Mouse (Mus musculus): ENCODE data around the gene Ick. TPM values are rescaled to one million over a fixed set of nuclear protein-coding genes. Genes with fewer than 3 reads are reported as not detected.
"Not testable (repeated sequence)": the region's sequence is repeated elsewhere in the genome, so short reads cannot be mapped to it uniquely, and the experiment has no call there.

The Ick gene
- polyA plus RNA-seq, 1 experiment from 2014 or later: 35.3 TPM

GRCm38 (mm10) chr9:78148149-78148548 lies 39.2 kb downstream of the Ick start:
- H3K27ac ChIP-seq (ENCODE audit: low read depth, low read length): no peak overlapping the region
- ATAC-seq (ENCODE audit: low FRiP score) (no peak), DNase-seq (ENCODE audit: low spot score, missing footprints) (no peak)
- H3K9me3 ChIP-seq (ENCODE audit: control insufficient read depth, low read length): no peaks in the 10 kb centered on the region
- WGBS: 93% methylated on average over 6 of the region's 6 CpGs
- H3K4me1 ChIP-seq (ENCODE audit: control insufficient read depth, insufficient read depth, low read length): no peaks in the 10 kb centered on the region
- H3K4me3 ChIP-seq (ENCODE audit: low read depth, low read length): no peak overlapping the region
- H3K36me3 ChIP-seq (ENCODE audit: control insufficient read depth, insufficient read depth, low read length): peaks cover 6% of the 10 kb centered on the region
- no peaks in the 10 kb centered on the region for H3K27me3 ChIP-seq (ENCODE audit: control insufficient read depth, insufficient read depth, low read length)
- H3K4me2 ChIP-seq: no peak overlapping the region
- H3K9ac ChIP-seq (ENCODE audit: low read length): no peak overlapping the region

DNA sequence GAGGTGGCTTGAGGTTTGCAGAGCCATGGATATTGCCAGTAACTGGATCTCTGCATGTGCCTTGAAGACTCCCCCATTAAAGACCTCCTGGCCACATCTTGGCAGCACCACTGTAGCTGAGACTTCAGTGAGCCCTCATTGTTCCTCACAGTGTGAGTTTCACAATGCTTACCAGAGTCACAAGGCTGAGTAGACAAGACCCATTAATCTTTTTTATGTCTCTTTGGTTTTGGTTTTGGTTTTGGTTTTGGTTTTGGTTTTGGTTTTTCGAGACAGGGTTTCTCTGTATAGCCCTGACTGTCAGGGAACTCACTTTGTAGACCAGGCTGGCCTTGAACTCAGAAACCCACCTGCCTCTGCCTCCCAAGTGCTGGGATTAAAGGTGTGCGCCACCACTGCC lies 40.8 kb downstream of the Ick start:
- not testable (repeated sequence) for DNase-seq (ENCODE audit: low spot score, missing footprints); H3K9me3 ChIP-seq (ENCODE audit: control insufficient read depth, low read length); H3K4me3 ChIP-seq (ENCODE audit: low read depth, low read length); ATAC-seq (ENCODE audit: low FRiP score); H3K4me2 ChIP-seq; H3K36me3 ChIP-seq (ENCODE audit: control insufficient read depth, insufficient read depth, low read length); H3K4me1 ChIP-seq (ENCODE audit: control insufficient read depth, insufficient read depth, low read length); H3K9ac ChIP-seq (ENCODE audit: low read length); H3K27ac ChIP-seq (ENCODE audit: low read depth, low read length); H3K27me3 ChIP-seq (ENCODE audit: control insufficient read depth, insufficient read depth, low read length)
- 94% methylated on average over 2 of the region's 2 CpGs for WGBS

- WGBS: 89% methylated on average over 11 of the region's 11 CpGs
- peaks cover 16% of the 10 kb centered on the region for H3K36me3 ChIP-seq (ENCODE audit: control insufficient read depth, insufficient read depth, low read length)
- ATAC-seq (ENCODE audit: low FRiP score): no peak
Measured at GRCm38 (mm10) chr9:78154211-78154977, 45.4 kb downstream of the Ick start.

DNA sequence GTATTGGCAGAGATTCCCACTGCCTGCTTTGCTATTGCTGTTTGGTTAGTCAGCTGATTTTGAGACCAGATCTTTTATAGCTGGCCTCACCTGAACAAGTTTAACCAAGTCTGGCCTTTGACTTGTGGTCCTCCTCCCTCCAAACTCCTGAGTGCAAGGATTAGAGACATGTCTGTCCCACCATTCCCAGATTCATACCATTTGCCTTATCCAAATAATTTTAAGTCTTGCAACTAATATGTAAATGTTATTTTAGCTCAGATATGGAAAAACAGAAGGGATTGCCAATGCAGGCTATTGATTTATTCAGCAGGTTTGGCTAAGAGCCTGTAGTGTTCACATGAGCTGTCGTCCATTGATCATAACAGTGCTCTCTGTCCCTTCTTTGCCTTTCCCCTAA lies 48.2 kb downstream of the Ick start:
- no peak for ATAC-seq (ENCODE audit: low FRiP score)
- no peak overlapping the region for H3K27ac ChIP-seq (ENCODE audit: low read depth, low read length)
- DNase-seq (ENCODE audit: low spot score, missing footprints): no peak
- H3K4me3 ChIP-seq (ENCODE audit: low read depth, low read length): no peak overlapping the region
- no peaks in the 10 kb centered on the region for H3K4me1 ChIP-seq (ENCODE audit: control insufficient read depth, insufficient read depth, low read length)
- no peaks in the 10 kb centered on the region for H3K9me3 ChIP-seq (ENCODE audit: control insufficient read depth, low read length)
- 77% methylated on average over 1 of the region's 1 CpGs for WGBS
- H3K4me2 ChIP-seq: no peak overlapping the region
- H3K27me3 ChIP-seq (ENCODE audit: control insufficient read depth, insufficient read depth, low read length): no peaks in the 10 kb centered on the region
- peaks cover 30% of the 10 kb centered on the region for H3K36me3 ChIP-seq (ENCODE audit: control insufficient read depth, insufficient read depth, low read length)
- H3K9ac ChIP-seq (ENCODE audit: low read length): no peak overlapping the region

More at GRCm38 (mm10) chr9:78154211-78154977, 45.4 kb downstream of the Ick start:
- Histone ChIP-seq H3K27me3 (ENCODE audit: control insufficient read depth, insufficient read depth, low read length) (no peaks in the 10 kb centered on the region), H3K9me3 (ENCODE audit: control insufficient read depth, low read length) (no peaks in the 10 kb centered on the region), H3K4me2 (no peak overlapping the region), H3K4me1 (ENCODE audit: control insufficient read depth, insufficient read depth, low read length) (no peaks in the 10 kb centered on the region), H3K4me3 (ENCODE audit: low read depth, low read length) (no peak overlapping the region), H3K27ac (ENCODE audit: low read depth, low read length) (no peak overlapping the region), H3K9ac (ENCODE audit: low read length) (no peak overlapping the region)
- DNase-seq (ENCODE audit: low spot score, missing footprints): no peak

- Histone ChIP-seq H3K27ac (ENCODE audit: low read depth, low read length) (no peak overlapping the region), H3K9ac (ENCODE audit: low read length) (no peak overlapping the region), H3K4me1 (ENCODE audit: control insufficient read depth, insufficient read depth, low read length) (no peaks in the 10 kb centered on the region), H3K27me3 (ENCODE audit: control insufficient read depth, insufficient read depth, low read length) (no peaks in the 10 kb centered on the region), H3K4me2 (no peak overlapping the region), H3K4me3 (ENCODE audit: low read depth, low read length) (no peak overlapping the region), H3K9me3 (ENCODE audit: control insufficient read depth, low read length) (no peaks in the 10 kb centered on the region), H3K36me3 (ENCODE audit: control insufficient read depth, insufficient read depth, low read length) (peaks cover 25% of the 10 kb centered on the region)
- ATAC-seq (ENCODE audit: low FRiP score) (no peak), DNase-seq (ENCODE audit: low spot score, missing footprints) (no peak)
- 86% methylated on average over 10 of the region's 10 CpGs for WGBS
Measured at GRCm38 (mm10) chr9:78163291-78163690, 54.3 kb downstream of the Ick start.

GRCm38 (mm10) chr9:78164741-78165140 lies 55.7 kb downstream of the Ick start:
- ATAC-seq (ENCODE audit: low FRiP score) (no peak), DNase-seq (ENCODE audit: low spot score, missing footprints) (no peak)
- Histone ChIP-seq H3K4me3 (ENCODE audit: low read depth, low read length) (no peak overlapping the region), H3K9me3 (ENCODE audit: control insufficient read depth, low read length) (no peaks in the 10 kb centered on the region), H3K4me1 (ENCODE audit: control insufficient read depth, insufficient read depth, low read length) (no peaks in the 10 kb centered on the region), H3K36me3 (ENCODE audit: control insufficient read depth, insufficient read depth, low read length) (peaks cover 22% of the 10 kb centered on the region), H3K9ac (ENCODE audit: low read length) (no peak overlapping the region), H3K27me3 (ENCODE audit: control insufficient read depth, insufficient read depth, low read length) (no peaks in the 10 kb centered on the region), H3K4me2 (no peak overlapping the region), H3K27ac (ENCODE audit: low read depth, low read length) (no peak overlapping the region)
- WGBS: 89% methylated on average over 3 of the region's 3 CpGs

DNA sequence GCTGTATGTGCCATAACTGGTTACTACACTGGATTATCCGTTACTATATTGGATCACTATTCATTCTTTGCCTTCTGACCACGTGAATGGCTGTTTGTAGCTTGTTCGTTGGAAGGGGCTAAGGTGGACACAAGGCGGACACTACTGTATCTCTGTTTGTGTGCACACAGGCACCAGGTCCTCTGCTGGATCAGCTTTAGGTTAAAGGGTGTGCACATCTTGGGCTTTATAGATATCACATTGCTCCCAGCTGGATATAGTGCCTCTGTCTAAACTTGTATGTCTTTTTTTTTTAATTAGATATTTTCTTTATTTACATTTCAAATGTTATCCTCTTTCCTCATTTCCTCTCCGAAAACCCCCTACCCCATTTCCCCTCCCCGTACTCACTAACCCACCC lies 56.5 kb downstream of the Ick start:
- DNase-seq (ENCODE audit: low spot score, missing footprints): no peak
- no peaks in the 10 kb centered on the region for H3K27me3 ChIP-seq (ENCODE audit: control insufficient read depth, insufficient read depth, low read length)
- no peaks in the 10 kb centered on the region for H3K4me1 ChIP-seq (ENCODE audit: control insufficient read depth, insufficient read depth, low read length)
- peaks cover 21% of the 10 kb centered on the region for H3K36me3 ChIP-seq (ENCODE audit: control insufficient read depth, insufficient read depth, low read length)
- WGBS: 96% methylated on average over 6 of the region's 6 CpGs
- ATAC-seq (ENCODE audit: low FRiP score): no peak
- H3K27ac ChIP-seq (ENCODE audit: low read depth, low read length): no peak overlapping the region
- no peak overlapping the region for H3K9ac ChIP-seq (ENCODE audit: low read length)
- no peak overlapping the region for H3K4me3 ChIP-seq (ENCODE audit: low read depth, low read length)
- no peak overlapping the region for H3K4me2 ChIP-seq
- H3K9me3 ChIP-seq (ENCODE audit: control insufficient read depth, low read length): no peaks in the 10 kb centered on the region

DNA sequence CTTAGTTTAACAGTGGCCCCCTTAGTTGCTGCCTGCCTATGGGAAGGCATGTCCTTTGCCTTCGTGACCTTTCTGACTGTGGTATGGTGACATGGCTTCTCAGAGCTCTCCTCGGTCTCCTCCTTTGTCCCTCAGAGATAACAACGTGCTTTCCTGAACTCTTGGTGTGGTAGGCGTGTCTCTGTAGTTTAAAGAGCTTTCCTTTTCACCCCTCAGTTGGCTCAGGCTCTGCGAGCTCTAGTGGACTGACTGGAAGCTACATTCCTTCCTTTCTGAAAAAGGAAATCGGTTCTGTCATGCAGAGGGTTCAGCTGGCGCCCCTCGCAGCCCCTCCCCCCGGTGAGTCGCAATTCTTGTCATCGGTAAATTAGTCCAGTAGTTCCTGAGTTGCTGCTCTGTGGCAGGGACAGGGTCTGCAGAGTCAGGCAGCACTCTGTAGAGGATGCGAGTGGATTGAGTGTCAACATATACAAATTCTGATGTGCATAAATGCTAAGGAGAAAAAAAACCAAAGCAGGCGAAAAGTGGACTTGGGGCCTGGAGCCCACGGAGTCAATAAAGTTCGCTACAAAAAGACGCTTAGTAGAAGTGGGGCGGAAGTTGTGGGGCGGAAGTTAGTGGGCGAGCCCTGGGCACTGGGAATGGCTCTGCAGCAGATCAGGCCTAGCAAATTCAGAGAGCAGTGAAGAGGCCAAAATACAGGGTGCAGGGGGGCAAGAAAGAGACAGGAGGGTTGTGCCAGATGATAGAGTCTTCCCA lies 57.9 kb downstream of the Ick start:
- Histone ChIP-seq H3K9me3 (ENCODE audit: control insufficient read depth, low read length) (no peaks in the 10 kb centered on the region), H3K27ac (ENCODE audit: low read depth, low read length) (no peak overlapping the region), H3K27me3 (ENCODE audit: control insufficient read depth, insufficient read depth, low read length) (no peaks in the 10 kb centered on the region), H3K36me3 (ENCODE audit: control insufficient read depth, insufficient read depth, low read length) (peaks cover 9% of the 10 kb centered on the region; the same call in 1 of the 2 replicates), H3K9ac (ENCODE audit: low read length) (no peak overlapping the region), H3K4me3 (ENCODE audit: low read depth, low read length) (no peak overlapping the region), H3K4me1 (ENCODE audit: control insufficient read depth, insufficient read depth, low read length) (no peaks in the 10 kb centered on the region), H3K4me2 (no peak overlapping the region)
- 82% methylated on average over 19 of the region's 19 CpGs for WGBS
- DNase-seq (ENCODE audit: low spot score, missing footprints) (no peak), ATAC-seq (ENCODE audit: low FRiP score) (no peak)

DNA sequence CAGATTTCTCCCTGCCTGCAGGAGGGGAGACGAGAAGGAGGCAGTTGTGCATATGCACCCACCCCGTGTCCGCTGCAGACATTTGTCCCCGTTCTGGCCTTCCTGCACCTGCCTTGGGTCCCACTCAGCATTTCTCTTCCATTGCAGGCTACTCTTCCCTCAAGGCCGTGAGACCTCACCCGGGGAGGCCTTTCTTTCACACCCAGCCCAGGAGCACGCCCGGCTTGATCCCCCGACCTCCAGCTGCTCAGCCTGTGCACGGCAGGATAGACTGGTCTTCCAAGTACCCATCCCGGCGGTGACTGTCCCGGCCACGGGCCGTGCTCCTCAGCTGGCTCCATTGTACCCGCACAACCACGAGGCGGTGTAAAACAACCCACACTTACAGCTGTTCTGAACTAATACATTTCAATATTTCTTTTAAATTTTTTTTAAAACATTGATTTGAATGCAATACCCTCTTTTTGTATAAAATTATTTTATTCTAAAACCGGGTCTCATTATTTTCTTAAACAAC lies 58.5 kb downstream of the Ick start:
- ATAC-seq (ENCODE audit: low FRiP score) (no peak; the same call in 1 of the 2 replicates), DNase-seq (ENCODE audit: low spot score, missing footprints) (no peak)
- Histone ChIP-seq H3K4me3 (ENCODE audit: low read depth, low read length) (no peak overlapping the region), H3K36me3 (ENCODE audit: control insufficient read depth, insufficient read depth, low read length) (peaks cover 8% of the 10 kb centered on the region; the same call in 1 of the 2 replicates), H3K27ac (ENCODE audit: low read depth, low read length) (no peak overlapping the region), H3K9me3 (ENCODE audit: control insufficient read depth, low read length) (no peaks in the 10 kb centered on the region), H3K9ac (ENCODE audit: low read length) (no peak overlapping the region), H3K4me1 (ENCODE audit: control insufficient read depth, insufficient read depth, low read length) (no peaks in the 10 kb centered on the region), H3K27me3 (ENCODE audit: control insufficient read depth, insufficient read depth, low read length) (no peaks in the 10 kb centered on the region), H3K4me2 (no peak overlapping the region)
- 85% methylated on average over 19 of the region's 19 CpGs for WGBS

Measured in midbrain, embryonic 11.5 days (tissue).